Mouse (Mus musculus) kidney, adult 11 months (tissue): Measurements from ENCODE around the gene Lrrc4.

Source experiments
- DNase-seq: peaks from one replicate; pipeline ENCODE4 v3.0.0; 2022

Lrrc4 gene

DNA sequence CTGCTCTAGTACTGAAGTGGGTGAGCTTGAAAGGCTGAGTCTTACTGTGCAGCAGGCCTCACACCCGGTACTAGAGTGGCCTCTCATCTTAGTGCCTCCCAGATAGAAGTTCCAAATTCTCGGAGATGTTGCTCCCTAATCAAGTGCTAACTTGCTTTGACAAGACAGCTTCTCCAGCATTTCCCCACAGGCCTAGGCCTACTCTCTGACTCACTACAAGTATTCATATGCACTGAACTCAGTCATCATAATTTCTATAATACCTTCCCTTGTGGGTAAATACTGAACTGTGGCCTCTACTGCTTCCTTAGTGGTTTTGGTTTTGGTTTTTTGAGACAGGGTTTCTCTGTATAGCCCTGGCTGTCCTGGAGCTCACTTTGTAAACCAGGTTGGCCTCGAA is 8.2 kb downstream of the Lrrc4 start:
- no peak for DNase-seq

- no peak for DNase-seq
These were observed 9.3 kb downstream of the Lrrc4 start for GRCm38 (mm10) chr6:28822296-28822695.

- DNase-seq, result no peak
These were observed 11.8 kb downstream of the Lrrc4 start for GRCm38 (mm10) chr6:28819509-28820358.

DNA sequence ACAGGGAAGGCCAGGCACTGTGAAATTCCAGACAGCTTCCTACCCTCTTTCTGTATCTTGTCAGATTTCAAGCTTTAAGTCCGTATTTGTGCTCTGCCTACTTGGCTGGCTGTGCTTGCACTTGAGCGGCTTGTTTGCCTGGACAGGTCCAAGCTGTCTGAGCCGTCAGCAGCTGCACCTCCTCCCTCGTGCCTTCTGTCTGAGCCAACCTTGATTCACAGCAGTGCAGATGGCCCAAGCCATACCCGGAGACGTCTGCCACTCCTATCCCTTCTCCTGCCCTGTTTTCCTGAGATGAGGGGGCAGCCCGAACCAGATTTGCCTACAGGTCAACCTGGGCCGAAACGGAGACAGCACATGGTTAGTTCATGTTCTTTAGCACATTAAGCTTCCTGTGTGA is 14.5 kb downstream of the Lrrc4 start:
- no peak for DNase-seq

- DNase-seq, result no peak
These were observed 16.7 kb downstream of the Lrrc4 start for GRCm38 (mm10) chr6:28814895-28815294.

DNA sequence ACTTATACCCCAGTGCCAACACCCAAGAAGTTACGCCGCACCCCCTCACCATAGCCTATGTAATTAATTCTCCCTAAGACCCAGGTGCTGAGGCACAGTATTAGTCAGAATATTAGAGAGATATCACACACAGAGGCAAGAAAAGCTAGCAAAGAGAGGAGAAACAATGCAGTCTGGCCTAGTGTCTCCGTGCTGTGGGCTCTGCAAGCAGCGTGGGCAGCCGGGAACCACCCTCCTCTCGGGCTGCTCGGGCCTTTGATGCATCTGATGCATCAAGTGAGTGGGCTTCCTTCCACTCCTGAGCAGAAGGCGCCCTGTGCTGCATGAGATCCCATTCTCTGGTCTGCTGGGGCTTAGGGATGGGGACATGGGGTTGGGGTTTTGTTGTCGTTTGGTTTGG is 18.5 kb downstream of the Lrrc4 start:
- DNase-seq, result no peak

- DNase-seq, result no peak
These were observed 26.8 kb downstream of the Lrrc4 start for GRCm38 (mm10) chr6:28804751-28805150.

DNA sequence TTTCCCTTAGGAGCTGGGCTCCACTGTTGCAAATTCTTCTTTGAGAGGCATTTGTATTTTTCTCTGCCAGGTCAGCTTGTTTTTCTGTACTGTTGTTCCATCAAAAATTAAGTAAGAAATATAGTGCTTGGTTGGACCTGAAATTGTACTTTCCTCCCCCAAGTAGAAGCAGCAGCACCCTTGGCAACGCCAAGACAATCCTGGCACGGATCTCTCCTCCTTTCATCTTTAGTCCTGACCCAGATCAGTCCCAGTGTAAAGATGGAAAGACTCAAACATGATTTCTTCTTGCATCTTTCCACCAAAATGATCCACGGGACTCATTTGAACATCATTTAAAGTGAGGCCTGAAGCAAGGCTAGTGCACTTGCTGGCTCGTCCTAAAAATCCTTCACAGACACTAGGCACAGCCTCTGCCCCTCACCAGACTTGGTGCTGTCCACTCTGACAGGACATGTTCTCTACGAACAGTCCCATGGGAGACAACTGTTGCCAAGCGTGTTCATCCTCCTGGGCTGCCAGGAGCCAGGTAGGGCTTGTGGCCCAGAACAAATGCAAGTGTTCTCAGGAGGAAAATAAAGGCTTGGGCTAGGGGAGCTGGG is 27.8 kb downstream of the Lrrc4 start:
- DNase-seq, result no peak

DNA sequence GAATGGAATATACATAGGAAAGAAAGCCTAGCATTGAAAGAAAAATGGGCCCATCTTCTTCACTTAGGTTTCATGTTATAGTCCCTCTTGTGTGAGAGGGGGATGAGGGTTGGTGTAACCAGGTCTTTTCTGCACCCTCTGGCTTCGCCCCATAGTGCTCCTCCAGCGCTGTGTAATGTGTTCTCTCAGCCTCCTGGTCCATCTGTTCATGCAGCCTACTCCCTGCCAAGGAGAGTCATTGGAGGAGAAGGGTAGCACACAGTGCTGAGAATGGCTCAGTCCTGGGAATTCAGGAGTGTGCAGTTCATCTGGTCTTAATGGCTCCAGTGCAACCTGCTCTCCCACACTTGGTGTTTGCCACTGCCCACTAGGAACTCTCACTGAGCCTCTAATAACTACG is 30.6 kb downstream of the Lrrc4 start:
- no peak for DNase-seq

- DNase-seq, result no peak
These were observed 31.7 kb downstream of the Lrrc4 start for GRCm38 (mm10) chr6:28799818-28800217.

DNA sequence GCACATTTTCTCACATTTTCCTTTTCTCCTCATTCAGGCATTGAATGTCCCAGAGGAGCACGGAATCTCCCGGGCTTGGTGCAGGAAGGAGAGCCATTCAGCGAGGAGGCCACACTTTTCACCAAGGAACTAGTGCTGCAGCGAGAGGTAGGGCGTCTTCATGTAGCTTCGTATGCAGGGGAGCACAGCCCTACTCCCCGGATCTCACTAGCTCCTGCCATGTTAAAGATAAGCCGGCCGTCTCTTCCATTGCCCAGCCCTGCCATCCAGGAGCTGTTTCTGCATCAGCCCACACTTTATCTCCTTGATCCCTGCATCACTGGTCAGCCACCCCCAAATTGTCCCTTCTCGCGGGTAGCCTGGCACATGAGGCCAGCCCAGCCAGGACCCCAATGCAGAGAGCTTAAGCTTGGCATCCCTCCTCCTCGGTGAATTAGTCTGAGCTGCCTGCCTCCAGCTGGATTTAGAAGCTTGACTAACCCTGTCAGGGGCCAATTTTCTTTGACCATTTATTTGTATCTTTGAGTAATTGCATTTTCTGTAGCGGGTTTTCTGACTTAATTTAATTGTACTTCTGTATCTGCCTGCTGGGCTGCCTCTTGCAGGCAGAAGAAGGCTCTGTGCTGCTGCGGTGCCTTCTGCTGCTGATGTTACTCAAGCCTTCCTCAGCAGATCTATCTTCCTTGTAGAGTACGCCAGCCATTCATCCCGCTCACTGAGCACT is 35.6 kb downstream of the Lrrc4 start:
- no peak for DNase-seq

DNA sequence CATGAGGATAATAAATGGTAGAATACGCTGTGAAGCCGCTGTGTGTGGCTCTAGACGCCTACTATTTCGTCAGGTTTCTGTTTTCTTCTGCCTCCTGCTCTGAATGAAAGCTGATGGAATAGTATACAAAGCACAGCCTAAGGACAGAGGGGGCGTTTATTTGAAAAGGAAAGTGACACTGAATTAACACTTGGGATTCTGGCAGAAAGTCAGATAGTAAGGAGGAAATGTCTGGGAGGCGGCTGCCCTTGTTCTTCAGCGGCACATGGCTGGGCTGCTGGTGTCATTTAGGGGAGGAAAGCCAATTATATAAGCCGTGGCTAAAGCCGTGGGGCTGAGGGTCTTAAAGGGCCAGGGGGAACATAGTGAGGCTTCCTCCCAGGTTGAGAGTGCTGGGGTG is 36.2 kb downstream of the Lrrc4 start:
- DNase-seq, result no peak

DNA sequence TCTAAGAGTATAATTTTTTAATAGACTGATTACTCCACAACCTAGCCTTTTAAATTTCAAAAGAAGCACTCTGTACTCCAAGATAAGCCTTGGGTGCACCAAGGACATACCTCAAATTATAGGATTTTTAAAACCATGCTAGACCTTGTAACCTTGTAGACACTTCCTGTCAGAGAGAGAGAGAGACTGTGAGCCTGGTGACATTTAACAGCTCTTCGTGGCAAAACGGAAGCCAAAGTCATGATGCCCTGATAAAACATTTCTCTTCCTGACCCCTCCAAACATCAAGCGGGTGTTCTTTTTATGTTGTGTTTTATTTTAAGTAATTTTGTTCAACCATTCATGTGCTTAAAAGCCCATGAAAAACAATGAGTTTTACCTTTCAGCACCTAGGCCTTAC is 39.7 kb downstream of the Lrrc4 start:
- no peak for DNase-seq

GRCm38 (mm10) chr6:28791183-28791582 is 40.4 kb downstream of the Lrrc4 start:
- DNase-seq, result no peak

DNA sequence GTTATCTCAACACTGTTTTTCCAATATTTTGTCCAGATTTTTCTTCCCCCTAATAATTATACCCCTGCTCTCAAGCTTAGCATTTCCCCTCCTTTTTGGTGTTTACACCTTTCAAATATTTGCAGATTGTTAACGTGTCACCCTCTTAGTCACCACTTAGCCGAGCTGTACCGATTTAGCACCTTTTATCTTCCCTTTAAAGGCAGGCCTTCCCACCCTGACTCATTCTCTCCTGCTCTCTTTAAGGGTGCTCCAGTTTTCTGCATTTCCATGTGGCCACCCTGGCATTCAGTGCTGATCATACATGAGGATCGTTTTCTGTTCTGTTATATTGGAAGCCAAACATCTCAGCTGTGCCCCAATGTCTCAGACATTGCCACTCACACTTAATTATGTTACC is 41.9 kb downstream of the Lrrc4 start:
- DNase-seq, result no peak

DNA sequence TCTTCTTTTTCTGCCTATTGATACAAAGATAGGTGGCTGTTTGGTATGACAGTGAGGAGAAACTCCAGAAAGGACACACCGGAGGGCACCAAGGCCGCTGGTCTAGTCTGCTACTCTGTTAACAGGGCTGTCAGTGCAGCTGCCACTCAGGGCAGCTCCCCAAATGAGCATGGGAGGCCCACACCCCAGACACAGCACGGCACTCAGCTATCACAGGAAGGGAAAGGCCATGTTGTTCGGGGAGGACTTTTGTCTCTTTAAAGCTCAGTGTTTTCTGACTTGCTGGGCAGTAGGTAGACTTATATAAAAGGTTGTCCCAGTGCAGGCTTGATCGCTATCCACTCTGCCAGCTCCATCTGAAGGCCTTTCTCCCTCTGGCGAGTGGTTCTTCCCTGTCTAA is 44.4 kb downstream of the Lrrc4 start:
- DNase-seq, result no peak

DNA sequence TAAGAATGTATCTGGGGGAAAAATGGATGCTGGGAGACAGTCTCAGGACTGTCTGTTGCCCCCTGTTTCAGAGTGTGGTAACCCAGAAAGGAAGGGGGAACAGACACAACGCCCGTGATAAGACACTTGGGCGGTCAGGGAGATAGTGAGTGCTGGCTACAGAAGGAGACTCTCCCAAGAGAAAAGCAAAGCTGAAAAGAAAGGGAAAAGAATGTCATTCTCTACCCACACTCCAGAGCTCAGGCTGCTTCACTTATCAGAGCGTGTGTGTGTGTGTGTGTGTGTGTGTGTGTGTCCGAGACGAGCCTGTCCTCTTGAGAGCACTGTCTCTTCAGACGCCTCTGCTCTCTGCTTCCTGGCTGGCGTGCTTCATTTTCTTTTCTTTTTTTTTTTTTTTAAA is 45.8 kb downstream of the Lrrc4 start:
- no peak for DNase-seq

GRCm38 (mm10) chr6:28783953-28784352 is 47.6 kb downstream of the Lrrc4 start:
- DNase-seq, result no peak

- DNase-seq, result no peak
These were observed 48.4 kb downstream of the Lrrc4 start for GRCm38 (mm10) chr6:28783082-28783647.

- DNase-seq, result no peak
These were observed 49.9 kb downstream of the Lrrc4 start for GRCm38 (mm10) chr6:28781696-28782095.

DNA sequence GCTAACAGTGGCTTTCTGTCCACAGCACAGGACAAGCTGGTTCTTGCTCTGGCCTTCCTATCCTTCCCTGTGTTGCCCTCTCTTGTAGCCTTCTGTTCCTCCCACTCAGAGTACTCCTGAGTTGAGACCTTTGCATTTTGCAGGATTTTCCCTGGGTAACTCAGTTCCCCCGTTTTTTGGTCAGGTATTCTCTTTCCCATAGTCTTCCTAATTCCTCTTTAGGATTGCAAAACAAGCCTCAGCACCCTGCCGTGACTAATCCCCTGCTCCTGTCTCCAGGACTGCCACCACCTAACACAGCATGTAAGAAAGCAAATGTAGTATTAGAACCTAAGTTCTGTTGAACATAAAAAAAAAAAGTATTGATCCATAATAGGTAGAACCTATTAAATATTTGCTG is 60.2 kb downstream of the Lrrc4 start:
- DNase-seq, result no peak

- no peak for DNase-seq
These were observed 63.6 kb downstream of the Lrrc4 start for GRCm38 (mm10) chr6:28767891-28768481.

GRCm38 (mm10) chr6:28766622-28767021 is 64.9 kb downstream of the Lrrc4 start:
- DNase-seq, result no peak
